ENCODE assay signal across 8 mouse cellular contexts in genomic region chr2:90583628-90584131, GRCm38 (mm10). TPM values are rescaled to one million over a fixed set of nuclear protein-coding genes. Genes with fewer than 3 reads are reported as not detected.
DNase-seq lines count a peak whose midpoint lies in the region; ATAC-seq and TF ChIP-seq lines count a peak whose summit lies in the region.
"Had no signal": no experiment of that assay in that cellular context is flagged by ENCODE, and none has a peak within 500 bp of the region (broad histone marks: within the 10 kb centered on the region; RNA-seq: fewer than 3 reads in every experiment).

No protein-coding gene starts in this region.

- no peaks in the 10 kb centered on the region for H3K36me3 ChIP-seq in kidney, embryonic 16.5 days (ENCODE audit: insufficient read depth, low read length)
- no peaks in the 10 kb centered on the region for H3K36me3 ChIP-seq in small intestine, adult 2 months (ENCODE audit: control insufficient read depth, insufficient read depth, low read length)

- H3K4me1 ChIP-seq in kidney, embryonic 16.5 days (ENCODE audit: insufficient read depth, low read length): peaks cover 18% of the 10 kb centered on the region
- peaks cover 22% of the 10 kb centered on the region for H3K4me1 ChIP-seq in small intestine, adult 2 months (ENCODE audit: control insufficient read depth, insufficient read depth, insufficient read length, low read length)

- peak; percentile 62 for ATAC-seq in activated CD4-positive, CD25-positive, alpha-beta regulatory T cell, adult 4 months
- ATAC-seq in kidney, embryonic 16.5 days (ENCODE audit: low FRiP score, low TSS enrichment): no peak

- no peak overlapping the region for H3K9ac ChIP-seq in kidney, embryonic 16.5 days (replicated peaks; ENCODE audit: low read length)

- 0 out of 2 replicates have a peak, but pooled peaks cover 2% of the 10 kb centered on the region for H3K27me3 ChIP-seq in kidney, embryonic 16.5 days (ENCODE audit: insufficient read depth, low read length)
- H3K27me3 ChIP-seq in small intestine, adult 2 months (ENCODE audit: control insufficient read depth, insufficient read depth, low read length): no peaks in the 10 kb centered on the region

- WGBS in kidney, embryonic 16.5 days: 39% methylated on average over 5 of the region's 5 CpGs
- WGBS in small intestine, adult 2 months: 10% methylated on average over 5 of the region's 5 CpGs

- TF ChIP-seq POLR2A in small intestine, adult 2 months (IDR thresholded peaks at IDR 0.05; ENCODE audit: low read depth, low read length): no peak

- TF ChIP-seq CTCF in layer of hippocampus, adult 2 months (conservative IDR thresholded peaks at IDR 0.05): 0 out of 2 replicates have a peak, but pooled peaks have one; percentile 3
- no peak for TF ChIP-seq CTCF in small intestine, adult 2 months (IDR thresholded peaks at IDR 0.05; ENCODE audit: extremely low read depth, insufficient read length, insufficient replicate concordance, low read depth, low read length)

- H3K9me3 ChIP-seq in kidney, embryonic 16.5 days (ENCODE audit: low read length): no peaks in the 10 kb centered on the region

- DNase-seq in layer of hippocampus, adult 2 months (ENCODE audit: low spot score in 2 of 2): no peak
- DNase-seq in layer of hippocampus, adult 18-20 months (ENCODE audit: low spot score in 2 of 2): no peak
- no peak for DNase-seq in gastrocnemius, postnatal 10 days
- no peak for DNase-seq in thymus, postnatal 36 days

- no peak overlapping the region for H3K4me2 ChIP-seq in kidney, embryonic 16.5 days (replicated peaks; ENCODE audit: low read depth, low read length)

- no peak overlapping the region for H3K4me3 ChIP-seq in layer of hippocampus, adult 2 months
- no peak overlapping the region for H3K4me3 ChIP-seq in kidney, embryonic 16.5 days (ENCODE audit: low read length)
- no peak overlapping the region for H3K4me3 ChIP-seq in small intestine, adult 2 months (ENCODE audit: low read depth, low read length)
- H3K4me3 ChIP-seq: left cerebral cortex, adult 2 months had no signal

- H3K27ac ChIP-seq in layer of hippocampus, adult 2 months: no peak overlapping the region
- H3K27ac ChIP-seq in kidney, embryonic 16.5 days (ENCODE audit: low read length): peak overlapping the region; percentile 34
- 0 out of 2 replicates have a peak overlapping the region, but pooled peaks have one; percentile 55 for H3K27ac ChIP-seq in small intestine, adult 2 months (ENCODE audit: insufficient read depth, low read depth, low read length)
- H3K27ac ChIP-seq: left cerebral cortex, adult 2 months had no signal

RNA-seq across cellular contexts. Expression of gene Ptprj, which starts 3.2 kb away (rescaled TPM):
- 100 to 1,000 TPM; 128 to 130 TPM for total RNA-seq in layer of hippocampus, adult 2 months (2021)
- total RNA-seq in layer of hippocampus, adult 18-20 months (2021): 100 to 1,000 TPM; 114 TPM
- 1 to 10 TPM; 4.4 to 5.1 TPM for polyA plus RNA-seq in activated CD4-positive, CD25-positive, alpha-beta regulatory T cell, adult 4 months (2017; shearing (Covaris generic))
- 7.0 and 7.4 TPM in 2 replicates for polyA plus RNA-seq in kidney, embryonic 16.5 days (2015; fragmentation: Nextera tagmentation; extraction: Ambion mirVana)
- polyA plus RNA-seq in small intestine, adult 2 months (2012; rRNA removed): 3.4 and 7.3 TPM in 2 replicates
- 1 to 10 TPM; 7.5 to 9.5 TPM for total RNA-seq in gastrocnemius, postnatal 10 days (2021)

Comparison
In these comparisons a context has a peak if more than half of its experiments do, and no peak if none do; other contexts are left out.
1. RNA of gene Ptprj, which starts 3.2 kb away (total RNA-seq): 128 to 130 TPM in layer of hippocampus, adult 2 months and 114 TPM in layer of hippocampus, adult 18-20 months; 7.5 to 9.5 TPM in gastrocnemius, postnatal 10 days; every median in the first group is over 10 times any median in the second.